Mouse (Mus musculus): ENCODE measurements at regions not wholly inside any gene's neighbourhood (a gene's known extent, or its start where the extent isn't known, plus 50 kb on each side); places are given as distances from the start of the nearest gene placed in this dataset.

- in situ Hi-C loops (cut with MboI, MseI): no loop called here
Observed at GRCm38 (mm10) chr8:10713515-10714042, 294.7 kb downstream of the Irs2 start.

GRCm38 (mm10) chr8:10712118-10712689 is 296.1 kb downstream of the Irs2 start:
- in situ Hi-C loops (cut with MboI, MseI): no loop called here

GRCm38 (mm10) chr8:10711474-10711873 is 296.8 kb downstream of the Irs2 start:
- in situ Hi-C loops (cut with MboI, MseI): no loop called here

GRCm38 (mm10) chr8:10708509-10708908 is 299.7 kb downstream of the Irs2 start:
- in situ Hi-C loops (cut with MboI, MseI): no loop called here

GRCm38 (mm10) chr8:10707122-10707521 is 301.1 kb downstream of the Irs2 start:
- in situ Hi-C loops (cut with MboI, MseI): no loop called here

- in situ Hi-C loops (cut with MboI, MseI): no loop called here
Observed at GRCm38 (mm10) chr8:10705909-10706308, 302.3 kb downstream of the Irs2 start.

- in situ Hi-C loops (cut with MboI, MseI): no loop called here
Observed at GRCm38 (mm10) chr8:10702755-10703154, 305.5 kb downstream of the Irs2 start.

- in situ Hi-C loops (cut with MboI, MseI): no loop called here
Observed at GRCm38 (mm10) chr8:10702248-10702647, 306.0 kb downstream of the Irs2 start.

GRCm38 (mm10) chr8:10701648-10702061 is 306.6 kb downstream of the Irs2 start:
- in situ Hi-C loops (cut with MboI, MseI): no loop called here

- in situ Hi-C loops (cut with MboI, MseI): no loop called here
Observed at GRCm38 (mm10) chr8:10701226-10701625, 307.0 kb downstream of the Irs2 start.

GRCm38 (mm10) chr8:10699669-10700068 is 308.6 kb downstream of the Irs2 start:
- in situ Hi-C loops (cut with MboI, MseI): no loop called here

GRCm38 (mm10) chr8:10695181-10695580 is 313.1 kb downstream of the Irs2 start:
- in situ Hi-C loops (cut with MboI, MseI): no loop called here

GRCm38 (mm10) chr8:10690659-10691058 is 317.6 kb downstream of the Irs2 start:
- in situ Hi-C loops (cut with MboI, MseI): no loop called here

GRCm38 (mm10) chr8:10689881-10690280 is 318.4 kb downstream of the Irs2 start:
- in situ Hi-C loops (cut with MboI, MseI): no loop called here

GRCm38 (mm10) chr8:10687867-10688561 is 320.2 kb downstream of the Irs2 start:
- in situ Hi-C loops (cut with MboI, MseI): no loop called here
